Mouse (Mus musculus) brain, embryonic 14.5 days (tissue): ENCODE data around the gene Pklr. TPM values are rescaled to one million over a fixed set of nuclear protein-coding genes. Genes with fewer than 3 reads are reported as not detected.

Source experiments
- DNase-seq: peaks from one replicate; pipeline ENCODE4 v3.0.0-alpha.2; 2011; ENCODE audit warnings: low read depth
- CTCF ChIP-seq: fragments of 200-500 bp; IDR thresholded peaks from 2 replicates; pipeline ENCODE4 v1.5.1; 2012; ENCODE audit warnings: inconsistent platforms, mild to moderate bottlenecking, moderate library complexity, borderline replicate concordance; ENCODE audit not compliant: insufficient read depth, insufficient read length; ENCODE audit errors: extremely low read depth
- POLR2A ChIP-seq: fragments of 200-500 bp; IDR thresholded peaks from 2 replicates; pipeline ENCODE4 v1.6.1; 2012; ENCODE audit warnings: mild to moderate bottlenecking, inconsistent platforms, borderline replicate concordance; ENCODE audit not compliant: poor library complexity, insufficient read depth, insufficient read length, severe bottlenecking; ENCODE audit errors: extremely low read depth
- polyA plus RNA-seq: library from polyadenylated mRNA; depleted of rRNA; stranded (reverse); fragments of >200 nt; gene quantifications from 2 replicates; pipeline ENCODE4 v1.2.3, GENCODE M21; 2012; rRNA removed

The Pklr gene
- polyA plus RNA-seq, 1 experiment: 0.21 TPM

DNA sequence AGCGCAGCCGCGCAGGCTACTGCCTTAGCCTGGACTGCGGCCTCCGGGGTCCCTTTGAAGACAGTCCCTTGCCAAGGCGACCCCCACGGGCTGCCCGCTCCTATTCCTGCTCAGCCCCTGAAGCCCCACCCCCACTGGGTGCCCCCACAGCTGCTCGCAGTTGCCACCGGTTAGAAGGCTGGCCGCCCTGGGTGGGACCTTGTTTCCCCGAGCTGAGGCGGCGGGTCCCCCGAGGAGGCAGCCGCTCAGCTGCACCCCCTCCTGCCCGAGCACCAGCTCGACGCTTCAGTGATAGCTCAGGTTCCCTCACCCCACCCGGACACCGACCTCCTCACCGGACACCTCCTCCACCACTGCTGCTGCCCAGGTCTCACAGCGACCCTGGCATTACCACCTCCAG is 51.3 kb downstream of the Pklr start:
- no peak for DNase-seq
- TF ChIP-seq CTCF: no peak
- TF ChIP-seq POLR2A: no peak

DNA sequence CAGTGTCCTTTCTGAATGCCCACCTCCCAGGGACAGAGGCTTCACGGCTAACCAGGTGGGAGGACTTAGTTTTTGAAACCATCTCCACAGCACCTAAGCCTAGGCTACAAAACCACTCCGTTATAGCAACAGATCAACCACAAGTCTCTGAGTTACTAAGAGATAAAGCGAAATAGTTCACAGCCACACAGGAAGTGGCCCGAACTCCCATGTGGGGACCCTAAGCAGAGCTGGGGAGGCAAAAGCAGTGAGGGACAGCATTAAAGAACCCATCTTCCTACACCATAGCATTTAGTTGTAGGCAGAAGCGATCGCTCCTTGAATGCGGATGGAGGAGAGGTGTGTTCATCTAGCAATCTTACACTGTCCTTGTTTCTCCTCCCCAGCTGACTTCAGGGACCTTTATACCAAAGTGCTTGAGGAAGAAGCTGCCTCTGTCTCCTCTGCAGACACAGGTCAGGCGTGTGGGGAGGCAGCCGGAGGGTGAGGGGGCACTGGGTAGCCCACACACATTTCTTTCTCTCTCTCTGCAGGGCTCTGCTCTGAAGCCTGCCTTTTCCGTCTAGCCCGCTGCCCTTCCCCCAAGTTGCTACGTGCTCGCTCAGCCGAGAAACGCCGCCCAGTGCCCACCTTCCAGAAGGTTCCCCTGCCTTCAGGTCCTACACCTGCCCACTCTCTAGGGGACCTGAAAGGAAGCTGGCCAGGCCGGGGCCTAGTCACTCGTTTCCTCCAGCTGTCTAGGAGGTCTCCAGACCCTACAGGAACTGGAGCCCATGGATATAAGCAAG is 51.9 kb downstream of the Pklr start:
- DNase-seq: no peak
- TF ChIP-seq POLR2A (no peak), CTCF (no peak)

DNA sequence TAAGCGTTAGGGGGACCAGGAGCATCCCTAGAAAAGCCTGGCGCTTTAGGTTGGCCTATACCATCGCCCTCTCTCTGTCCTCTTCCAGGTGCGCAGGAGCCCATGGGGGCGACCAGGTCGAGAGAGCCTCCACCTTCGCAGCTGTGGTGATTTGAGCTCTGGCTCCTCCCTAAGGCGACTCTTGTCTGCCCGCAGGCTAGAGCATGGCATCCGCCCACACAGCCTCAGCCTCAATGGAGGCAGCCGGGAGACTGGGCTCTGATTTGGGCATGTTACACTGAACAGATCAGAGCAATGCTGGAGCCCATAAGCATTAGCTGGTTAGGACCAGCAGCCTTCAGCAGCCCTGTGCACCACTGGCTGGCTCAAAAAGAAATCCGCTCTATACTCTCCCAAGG is 52.5 kb downstream of the Pklr start:
- TF ChIP-seq POLR2A: no peak
- TF ChIP-seq CTCF: no peak
- no peak for DNase-seq

DNA sequence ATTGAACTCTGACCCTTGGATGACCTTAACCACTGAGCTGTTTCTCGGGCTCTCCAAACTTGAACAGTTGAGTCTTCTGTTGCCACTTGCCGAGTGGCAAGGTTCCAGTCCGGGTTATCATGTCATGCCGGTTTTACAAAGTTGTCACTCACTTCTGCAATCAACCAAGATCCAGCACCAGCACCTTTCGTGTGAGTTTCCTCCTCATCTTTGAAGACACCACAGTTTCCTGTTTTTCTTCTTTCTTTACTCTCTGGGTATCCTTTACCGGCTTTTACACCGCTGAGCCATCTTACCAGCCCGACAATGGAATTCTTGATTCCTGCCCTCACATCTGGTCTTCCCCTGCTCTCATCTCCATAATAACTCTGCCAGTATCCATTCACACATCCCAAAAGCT is 54.5 kb downstream of the Pklr start:
- no peak for DNase-seq
- no peak for TF ChIP-seq CTCF
- TF ChIP-seq POLR2A: no peak

DNA sequence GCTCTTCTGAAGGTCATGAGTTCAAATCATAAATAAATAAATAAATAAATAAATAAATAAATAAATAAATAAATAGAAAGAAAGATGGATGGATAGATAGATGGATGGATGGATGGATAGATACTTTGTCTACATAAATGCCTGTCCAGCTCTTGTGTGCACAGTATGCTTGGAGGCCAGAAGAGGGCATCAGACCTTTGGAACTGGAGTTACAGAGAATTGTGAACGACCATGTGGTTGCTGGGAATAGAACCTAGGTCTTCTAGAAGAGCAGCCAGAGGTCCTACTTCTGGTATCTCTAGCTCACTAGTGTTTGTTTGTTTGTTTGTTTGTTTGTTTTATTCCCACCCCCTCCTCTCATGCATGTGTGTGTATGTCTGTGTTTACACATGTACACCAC is 57.4 kb downstream of the Pklr start:
- TF ChIP-seq POLR2A (no peak), CTCF (no peak)
- no peak for DNase-seq

DNA sequence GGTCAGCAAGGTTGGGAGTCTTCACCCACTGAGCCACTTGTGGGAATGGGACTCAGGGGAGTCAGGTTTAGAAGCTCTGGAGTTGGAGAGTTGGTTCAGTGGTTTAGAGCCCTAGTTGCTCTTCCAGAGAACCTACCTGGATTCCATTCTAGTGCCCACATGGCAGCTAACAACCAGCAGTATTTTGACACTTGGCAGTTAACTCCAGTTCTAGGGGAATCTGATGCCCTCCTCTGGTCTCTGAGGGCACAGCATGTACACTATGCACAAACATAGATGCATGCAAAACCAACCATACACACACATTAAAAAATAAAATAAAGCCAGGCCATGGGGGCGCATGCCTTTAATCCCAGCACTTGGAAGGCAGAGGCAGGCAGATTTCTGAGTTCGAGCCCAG is 57.9 kb downstream of the Pklr start:
- no peak for TF ChIP-seq POLR2A
- peak; percentile 26; the same call in 1 of the 2 replicates for TF ChIP-seq CTCF

More for the DNA sequence above, 57.9 kb downstream of the Pklr start:
- DNase-seq: no peak

Other genes starting within 250 kb of the Pklr start
- 45.9 and 59.1 TPM in 2 replicates for gene Msto1, start 222.1 kb upstream of the Pklr start, polyA plus RNA-seq
- gene Ash1l, start 185.5 kb upstream of the Pklr start, polyA plus RNA-seq: 19.1 and 25.1 TPM in 2 replicates
- gene Dap3, start 185.0 kb upstream of the Pklr start, polyA plus RNA-seq: 75.2 and 86.7 TPM in 2 replicates
- 131 and 149 TPM in 2 replicates for gene Rusc1, start 42.8 kb upstream of the Pklr start, polyA plus RNA-seq
- gene Gm43738, start 35.0 kb upstream of the Pklr start, polyA plus RNA-seq: 0.03 and 0.05 TPM in 2 replicates
- 169 and 202 TPM in 2 replicates for gene Fdps, start 34.2 kb upstream of the Pklr start, polyA plus RNA-seq
- 61.6 and 68.6 TPM in 2 replicates for gene Hcn3, start 24.1 kb downstream of the Pklr start, polyA plus RNA-seq
- gene Clk2, start 28.7 kb downstream of the Pklr start, polyA plus RNA-seq: 103 and 123 TPM in 2 replicates
- 132 and 139 TPM in 2 replicates for gene Scamp3, start 41.3 kb downstream of the Pklr start, polyA plus RNA-seq
- 69.1 and 73.8 TPM in 2 replicates for gene Fam189b, start 47.0 kb downstream of the Pklr start, polyA plus RNA-seq
- gene Gba, start 66.8 kb downstream of the Pklr start, polyA plus RNA-seq: 55.6 and 56.3 TPM in 2 replicates
- 117 and 168 TPM in 2 replicates for gene Thbs3, start 79.0 kb downstream of the Pklr start, polyA plus RNA-seq
- 146 and 201 TPM in 2 replicates for gene Mtx1, start 90.9 kb downstream of the Pklr start, polyA plus RNA-seq
- gene Muc1, start 92.9 kb downstream of the Pklr start, polyA plus RNA-seq: 9.3 and 10.0 TPM in 2 replicates
- gene Krtcap2, start 109.8 kb downstream of the Pklr start, polyA plus RNA-seq: 86.7 and 106 TPM in 2 replicates
- gene Trim46, start 110.2 kb downstream of the Pklr start, polyA plus RNA-seq: 131 and 144 TPM in 2 replicates
- gene Dpm3, start 123.2 kb downstream of the Pklr start, polyA plus RNA-seq: 145 and 269 TPM in 2 replicates
- gene Slc50a1, start 134.4 kb downstream of the Pklr start, polyA plus RNA-seq: 41.4 and 71.8 TPM in 2 replicates
- 11.2 and 12.0 TPM in 2 replicates for gene Efna1, start 145.0 kb downstream of the Pklr start, polyA plus RNA-seq
- 59.4 and 60.3 TPM in 2 replicates for gene Efna3, start 186.8 kb downstream of the Pklr start, polyA plus RNA-seq
- gene Efna4, start 201.9 kb downstream of the Pklr start, polyA plus RNA-seq: 12.6 and 22.9 TPM in 2 replicates
- 63.6 and 75.5 TPM in 2 replicates for gene Adam15, start 213.9 kb downstream of the Pklr start, polyA plus RNA-seq
- 0.38 and 0.57 TPM in 2 replicates for gene Dcst2, start 225.8 kb downstream of the Pklr start, polyA plus RNA-seq
- gene Dcst1, start 229.1 kb downstream of the Pklr start, polyA plus RNA-seq: 0.04 TPM in 1 of 2 replicates, not detected in the other